Mouse (Mus musculus): ENCODE data around the gene Ssr2.

DNA sequence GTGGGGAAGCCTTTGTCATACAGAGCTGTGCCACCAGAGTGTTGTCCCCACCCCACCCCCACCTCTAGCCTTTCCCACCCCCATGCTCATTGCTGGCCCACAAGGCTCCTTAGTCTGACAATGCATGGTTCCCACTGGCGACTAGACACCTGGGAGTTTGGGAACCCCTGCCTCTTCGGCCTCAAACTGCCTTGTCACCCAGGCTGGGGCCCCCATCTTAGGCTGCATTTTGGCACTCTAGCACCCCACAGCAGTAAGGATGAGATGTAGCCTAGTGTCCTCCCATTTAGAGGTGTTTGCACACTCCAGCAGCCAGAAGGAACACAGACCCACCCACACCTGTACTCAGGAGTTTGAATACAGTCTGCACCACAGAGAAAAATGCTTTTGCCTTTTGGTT lies 1.9 kb upstream of the Ssr2 start:
- TF ChIP-seq CTCF (conservative IDR thresholded peaks at IDR 0.05; ENCODE audit: low read length) (no peak), NANOG (IDR thresholded peaks at IDR 0.05; ENCODE audit: borderline replicate concordance, low read length) (no peak)

Data from E14TG2a.4 (cell line).